ENCODE assay signal across 11 mouse cellular contexts in the genomic region with DNA sequence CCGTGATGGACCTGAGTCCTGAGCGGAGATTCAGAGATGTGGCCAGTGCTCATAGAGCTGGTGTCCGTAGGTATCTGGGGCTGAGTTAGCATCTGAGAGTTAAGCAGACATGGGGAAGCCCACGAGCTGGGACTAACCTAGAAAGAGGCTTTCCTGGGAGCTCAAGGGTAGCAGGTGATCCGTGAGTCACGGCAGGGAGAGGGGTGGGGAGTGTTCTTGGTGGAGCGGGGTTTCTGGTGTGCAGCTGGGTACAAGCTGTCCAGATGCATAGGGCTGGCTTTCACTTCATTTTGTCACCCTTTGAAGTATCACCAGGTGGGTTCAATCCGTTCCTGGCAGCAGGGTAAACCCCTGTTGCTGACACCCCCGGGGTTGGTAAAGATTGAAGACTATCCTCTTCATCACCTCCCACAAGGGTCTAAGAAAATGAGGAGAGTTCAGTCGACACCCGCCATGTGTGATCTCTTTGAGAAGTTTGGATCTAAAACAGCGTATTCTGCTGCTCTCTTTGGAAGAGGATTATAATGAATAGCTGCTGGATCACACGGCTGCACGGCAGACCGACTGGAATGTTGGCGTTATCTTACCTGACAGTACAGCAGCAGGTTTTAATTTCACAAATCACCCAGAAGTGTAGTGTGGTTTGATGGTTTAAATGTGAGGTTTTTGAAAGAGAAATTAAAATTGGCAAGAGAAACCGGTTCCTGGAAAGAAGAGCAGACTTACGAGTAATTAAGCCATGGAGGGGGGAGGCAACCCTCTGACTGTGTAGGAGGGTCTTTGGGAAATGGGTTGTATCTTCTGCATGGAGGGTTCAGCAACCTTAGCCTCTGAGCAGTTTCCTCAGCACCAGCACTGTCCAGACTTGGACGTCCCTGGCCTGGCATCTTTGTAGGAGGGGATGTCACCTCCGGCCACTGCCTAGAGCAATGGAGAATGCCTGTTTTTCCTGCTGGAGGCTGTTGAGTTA.
DNase-seq lines count a peak whose midpoint lies in the region; ATAC-seq and TF ChIP-seq lines count a peak whose summit lies in the region.
"Had no signal": no experiment of that assay in that cellular context is flagged by ENCODE, and none has a peak within 500 bp of the region (broad histone marks: within the 10 kb centered on the region; RNA-seq: fewer than 3 reads in every experiment).

No protein-coding gene starts in this region.

- no peak overlapping the region for H3K4me2 ChIP-seq in hindbrain, embryonic 11.5 days (replicated peaks; ENCODE audit: low read depth, low read length)
- H3K4me2 ChIP-seq in hindbrain, embryonic 14.5 days (replicated peaks), result no peak overlapping the region
- H3K4me2 ChIP-seq in limb, embryonic 13.5 days (replicated peaks), result peak overlapping the region; percentile 32

- H3K4me1 ChIP-seq in hindbrain, embryonic 11.5 days (replicated peaks; ENCODE audit: control insufficient read depth, insufficient read depth, low read length), result no peaks in the 10 kb centered on the region
- H3K4me1 ChIP-seq in hindbrain, embryonic 14.5 days (replicated peaks; ENCODE audit: control insufficient read depth, insufficient read depth, low read length), result no peaks in the 10 kb centered on the region
- H3K4me1 ChIP-seq in limb, embryonic 13.5 days, result peaks cover 56% of the 10 kb centered on the region
- H3K4me1 ChIP-seq: hindbrain, embryonic 10.5 days had no signal

- H3K27me3 ChIP-seq in hindbrain, embryonic 11.5 days (ENCODE audit: control insufficient read depth, insufficient read depth, low read length), result no peaks in the 10 kb centered on the region
- no peaks in the 10 kb centered on the region for H3K27me3 ChIP-seq in hindbrain, embryonic 14.5 days (ENCODE audit: control insufficient read depth, insufficient read depth, low read length)
- H3K27me3 ChIP-seq in limb, embryonic 13.5 days, result no peaks in the 10 kb centered on the region

- H3K36me3 ChIP-seq in hindbrain, embryonic 11.5 days (ENCODE audit: control insufficient read depth, insufficient read depth, low read length), result no peaks in the 10 kb centered on the region
- H3K36me3 ChIP-seq in hindbrain, embryonic 14.5 days (replicated peaks; ENCODE audit: control insufficient read depth, insufficient read depth), result no peaks in the 10 kb centered on the region
- H3K36me3 ChIP-seq in limb, embryonic 13.5 days, result no peaks in the 10 kb centered on the region
- H3K36me3 ChIP-seq: hindbrain, embryonic 10.5 days had no signal

- no peak overlapping the region for H3K27ac ChIP-seq in hindbrain, embryonic 11.5 days (ENCODE audit: low read depth, low read length)
- no peak overlapping the region for H3K27ac ChIP-seq in hindbrain, embryonic 14.5 days
- H3K27ac ChIP-seq in limb, embryonic 13.5 days, result peak overlapping the region; percentile 61; the same call in 1 of the 2 replicates
- H3K27ac ChIP-seq: hindbrain, embryonic 10.5 days had no signal

- 0 out of 2 replicates have a peak overlapping the region, but pooled peaks have one; percentile 15 for H3K9ac ChIP-seq in hindbrain, embryonic 11.5 days (ENCODE audit: low read depth, low read length)
- no peak overlapping the region for H3K9ac ChIP-seq in hindbrain, embryonic 14.5 days
- H3K9ac ChIP-seq in limb, embryonic 13.5 days, result no peak overlapping the region

- 78% methylated on average over 20 of the region's 20 CpGs for WGBS in hindbrain, embryonic 11.5 days
- 85% methylated on average over 20 of the region's 20 CpGs for whole genome bisulfite sequencing in hindbrain, embryonic 14.5 days
- WGBS in limb, embryonic 13.5 days, result 44% methylated on average over 20 of the region's 20 CpGs

- no peak for TF ChIP-seq POLR2A in brain, embryonic 14.5 days (IDR thresholded peaks at IDR 0.05; ENCODE audit: borderline replicate concordance, extremely low read depth, insufficient read depth, insufficient read length, poor library complexity, severe bottlenecking)

- DNase-seq in hindbrain, embryonic 11.5 days (ENCODE audit: low spot score), result no peak
- no peak for DNase-seq in hindbrain, embryonic 14.5 days (ENCODE audit: low spot score)
- DNase-seq in brain, embryonic 14.5 days (ENCODE audit: low read depth), result peak; percentile 5
- no peak for DNase-seq in liver
- no peak for DNase-seq in yolk sac, embryonic 10.5 days (ENCODE audit: low spot score)
- no peak for DNase-seq in MN1 (ENCODE audit: low spot score)
- DNase-seq: lung, postnatal 10 days had no signal

- no peaks in the 10 kb centered on the region for H3K9me3 ChIP-seq in hindbrain, embryonic 11.5 days (ENCODE audit: control insufficient read depth, low read length)
- no peaks in the 10 kb centered on the region for H3K9me3 ChIP-seq in hindbrain, embryonic 14.5 days (ENCODE audit: control insufficient read depth, low read length)
- H3K9me3 ChIP-seq in limb, embryonic 13.5 days, result no peaks in the 10 kb centered on the region
- H3K9me3 ChIP-seq: hindbrain, embryonic 10.5 days had no signal

- H3K4me3 ChIP-seq in hindbrain, embryonic 11.5 days (ENCODE audit: low read depth, low read length), result no peak overlapping the region
- H3K4me3 ChIP-seq in hindbrain, embryonic 14.5 days (replicated peaks; ENCODE audit: low read length), result no peak overlapping the region
- H3K4me3 ChIP-seq in limb, embryonic 13.5 days, result no peak overlapping the region
- H3K4me3 ChIP-seq: hindbrain, embryonic 10.5 days had no signal

- TF ChIP-seq CTCF in brain, embryonic 14.5 days (IDR thresholded peaks at IDR 0.05; ENCODE audit: borderline replicate concordance, extremely low read depth, insufficient read depth, insufficient read length), result no peak

- no peak for ATAC-seq in hindbrain, embryonic 11.5 days (ENCODE audit: low FRiP score)
- ATAC-seq in hindbrain, embryonic 14.5 days (ENCODE audit: low FRiP score), result no peak
- peak; percentile 26 for ATAC-seq in CD4-positive, CD25-positive, alpha-beta regulatory T cell, adult 4 months
- 0 out of 2 replicates have a peak, but pooled peaks have one; percentile 41 for ATAC-seq in limb, embryonic 13.5 days (ENCODE audit: low FRiP score, low read depth)
- ATAC-seq: forebrain, embryonic 16.5 days had no signal

Comparison
In these comparisons a context has a peak if more than half of its experiments do, and no peak if none do; other contexts are left out.
1. ATAC-seq: peak in CD4-positive, CD25-positive, alpha-beta regulatory T cell, adult 4 months (single experiment) and limb, embryonic 13.5 days (single experiment); none in hindbrain, embryonic 11.5 days (single experiment) and hindbrain, embryonic 14.5 days (single experiment).